Mouse (Mus musculus) bone marrow, adult 2 months (tissue): ENCODE measurements around the gene Nelfe. TPM values are rescaled to one million over a fixed set of nuclear protein-coding genes. Genes with fewer than 3 reads are reported as not detected.
"Not testable (repeated sequence)": the region's sequence is repeated elsewhere in the genome, so short reads cannot be mapped to it uniquely, and the experiment has no call there.

Source experiments
- H3K27ac ChIP-seq: fragments of 200-500 bp; 2 replicates; pipeline ENCODE4 v1.5.1; 2012; ENCODE audit warnings: low read depth, mild to moderate bottlenecking, control low read depth, inconsistent platforms, low read length; ENCODE audit not compliant: control insufficient read depth, poor library complexity, insufficient read depth
- H3K4me1 ChIP-seq: fragments of 200-500 bp; 2 replicates; pipeline ENCODE4 v1.6.1; 2011; ENCODE audit warnings: low read length; ENCODE audit not compliant: control insufficient read depth, insufficient read depth
- H3K4me3 ChIP-seq: fragments of 200-500 bp; replicated peaks from 2 replicates; pipeline ENCODE3; 2011; ENCODE audit warnings: mild to moderate bottlenecking, low read depth, low read length, control low read depth; ENCODE audit not compliant: control insufficient read depth
- CTCF ChIP-seq: fragments of 200-500 bp; IDR thresholded peaks from 2 replicates; pipeline ENCODE4 v1.5.1; 2011; ENCODE audit warnings: low read length, control low read depth; ENCODE audit not compliant: control insufficient read depth, insufficient read depth
- POLR2A ChIP-seq: fragments of 200-500 bp; IDR thresholded peaks from 2 replicates; pipeline ENCODE4 v1.6.1; 2011; ENCODE audit warnings: low read depth, mild to moderate bottlenecking, control low read depth, low read length, borderline replicate concordance; ENCODE audit not compliant: control insufficient read depth
- WGBS: fragments of 180-500 bp; shearing (Covaris S2); methylation state at CpG from one replicate; pipeline ENCODE4 v1.1.7; 2018; 5-methylcytosine and 5-hydroxymethylcytosine counted together
- polyA plus RNA-seq: library from polyadenylated mRNA; stranded (reverse); fragments of >200 nt; gene quantifications from 2 replicates; pipeline ENCODE4 v1.2.4, GENCODE M21; 2011; ENCODE audit warnings: low replicate concordance; ENCODE audit not compliant: missing spikeins, insufficient read depth, insufficient read length

Gene Nelfe
- polyA plus RNA-seq, 1 experiment, result 42.2 TPM

DNA sequence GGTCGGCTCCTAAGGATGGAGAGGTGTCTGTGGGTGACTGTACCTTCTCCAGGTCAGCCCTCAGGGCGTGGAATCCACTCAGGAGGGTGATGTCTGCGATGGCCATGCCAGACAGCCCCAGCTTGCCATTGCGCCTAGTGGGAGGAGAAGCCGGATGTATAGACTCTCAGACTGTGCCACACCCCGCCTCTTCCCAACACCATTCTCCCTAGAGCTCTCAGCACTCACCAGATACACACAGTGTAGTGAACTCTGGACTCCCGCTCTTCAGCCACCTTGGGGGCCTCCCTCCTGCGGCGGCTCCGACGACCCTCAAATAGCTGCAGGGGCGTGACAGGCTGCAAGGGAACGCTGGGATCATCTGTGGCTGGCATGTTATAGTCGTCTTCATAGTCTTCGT lies 38.9 kb upstream of the Nelfe start:
- 76% methylated on average over 15 of the region's 15 CpGs for WGBS
- no peak overlapping the region for H3K27ac ChIP-seq

DNA sequence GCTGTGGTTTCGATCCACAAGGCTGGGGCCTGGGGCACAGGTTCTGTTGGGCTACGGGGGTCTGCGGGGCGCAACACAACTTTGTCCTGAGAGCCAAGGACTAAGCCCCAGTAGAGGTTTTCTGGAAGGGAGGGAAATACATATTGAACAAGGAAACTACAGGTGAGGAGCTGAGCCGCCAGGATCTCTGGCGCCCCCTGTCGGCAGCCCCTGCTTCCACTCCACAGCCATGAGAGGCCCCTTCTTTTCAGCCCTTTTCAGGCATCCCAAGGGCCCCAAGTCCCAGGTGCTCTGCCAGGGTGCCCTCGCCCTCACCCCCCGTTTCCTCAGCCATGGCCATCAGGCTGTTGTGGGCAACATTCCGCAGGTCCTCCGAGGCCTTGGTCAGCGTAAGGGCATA lies 36.4 kb upstream of the Nelfe start:
- 55% methylated on average over 12 of the region's 12 CpGs for WGBS
- not testable (repeated sequence) for H3K4me3 ChIP-seq, H3K27ac ChIP-seq, H3K4me1 ChIP-seq
- TF ChIP-seq CTCF, result peak; percentile 62

More for the DNA sequence above, 38.9 kb upstream of the Nelfe start:
- TF ChIP-seq CTCF (no peak), POLR2A (no peak)
- Histone ChIP-seq H3K4me3 (no peak overlapping the region), H3K4me1 (no peaks in the 10 kb centered on the region; the same call in 1 of the 2 replicates)

DNA sequence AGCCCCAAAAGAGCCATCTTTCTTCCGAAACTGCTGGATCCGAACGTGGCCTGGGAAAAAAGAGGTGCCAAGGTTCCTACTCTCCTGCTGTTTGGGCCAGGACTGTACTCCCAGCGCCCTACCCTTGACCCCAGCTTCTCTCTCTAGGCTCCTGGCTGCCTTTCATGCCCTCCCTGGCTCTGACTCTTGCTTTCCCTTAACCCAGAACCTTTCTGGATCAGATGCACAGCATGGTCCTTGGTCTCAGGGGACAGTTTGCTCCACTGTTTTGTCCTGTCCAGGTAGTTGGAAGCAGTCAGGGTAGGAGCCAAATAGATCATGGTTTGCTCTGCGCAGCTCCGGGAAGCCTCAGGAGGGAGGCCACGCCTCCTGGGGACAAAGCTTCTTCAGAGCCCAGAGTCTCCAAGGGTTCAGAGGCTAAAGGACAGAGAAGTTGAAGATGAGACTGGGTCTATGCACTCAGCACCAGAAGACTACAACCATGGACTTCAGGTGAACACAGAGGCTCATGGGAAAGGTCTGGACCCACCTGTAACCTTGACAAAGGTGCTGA lies 35.3 kb upstream of the Nelfe start:
- 70% methylated on average over 7 of the region's 7 CpGs for WGBS
- Histone ChIP-seq H3K27ac (no peak overlapping the region), H3K4me1 (no peaks in the 10 kb centered on the region; the same call in 1 of the 2 replicates), H3K4me3 (no peak overlapping the region)
- TF ChIP-seq POLR2A (no peak), CTCF (no peak)

DNA sequence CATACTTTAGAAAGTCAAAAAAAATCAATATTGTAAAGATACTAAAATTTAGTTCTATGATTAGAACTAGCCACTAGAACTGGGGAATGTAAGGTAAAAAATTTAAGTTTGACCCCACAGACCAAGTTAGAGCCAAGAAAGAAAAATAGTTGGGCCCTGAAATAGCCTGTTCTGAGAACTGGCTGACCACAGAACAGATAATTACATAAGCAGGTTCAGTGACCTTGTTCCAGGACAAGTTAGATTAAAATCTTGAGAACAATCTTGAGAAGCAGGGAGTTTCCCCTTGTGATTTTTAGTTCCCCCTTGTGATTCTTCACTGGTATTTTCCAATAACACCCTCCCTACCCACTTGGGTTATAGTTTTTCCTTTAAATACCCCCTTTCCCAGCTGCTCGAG lies 19.4 kb upstream of the Nelfe start:
- H3K4me3 ChIP-seq, H3K4me1 ChIP-seq: not testable (repeated sequence)
- WGBS, result 88% methylated on average over 1 of the region's 1 CpGs

DNA sequence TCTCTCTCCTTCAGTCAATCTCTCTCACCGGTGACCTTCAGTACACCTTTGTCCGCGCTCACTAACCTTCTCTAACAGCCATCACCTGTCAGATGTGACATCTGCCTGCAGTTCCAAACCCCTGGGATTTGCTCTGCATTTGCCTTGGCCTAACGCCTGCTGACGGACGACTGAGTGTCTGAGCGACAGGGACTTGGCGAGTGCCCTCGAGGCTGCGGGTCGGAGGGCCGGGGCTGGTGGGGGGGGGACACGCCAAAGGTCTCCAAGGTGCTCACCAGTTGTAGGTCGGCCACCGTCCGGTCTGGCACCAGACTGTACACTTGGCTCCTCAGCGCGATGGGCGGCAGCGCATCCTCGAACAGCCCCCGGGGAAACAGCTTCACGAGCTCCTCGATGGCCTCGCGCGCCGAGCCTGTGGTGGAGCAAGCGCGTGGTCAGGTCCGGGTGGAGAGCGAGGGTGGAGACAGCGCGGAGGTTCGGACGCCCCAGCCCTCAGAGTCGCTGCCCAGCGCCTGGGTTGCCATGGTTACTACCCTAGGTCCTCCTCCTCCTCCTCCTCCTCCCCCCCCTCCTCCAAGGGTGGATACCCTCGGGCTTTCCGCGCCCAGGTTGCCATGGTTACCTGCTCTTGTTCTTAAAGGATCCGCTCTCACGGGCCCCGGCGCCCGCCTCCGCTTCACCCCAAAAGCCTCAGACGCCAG lies 13.9 kb upstream of the Nelfe start:
- peaks cover 4% of the 10 kb centered on the region; the same call in 1 of the 2 replicates for H3K4me1 ChIP-seq
- 6% methylated on average over 48 of the region's 48 CpGs for WGBS
- H3K4me3 ChIP-seq, result peak overlapping the region; percentile 88
- no peak for TF ChIP-seq CTCF
- TF ChIP-seq POLR2A, result no peak
- peak overlapping the region; percentile 82 for H3K27ac ChIP-seq

More for the DNA sequence above, 19.4 kb upstream of the Nelfe start:
- H3K27ac ChIP-seq, result not testable (repeated sequence)

DNA sequence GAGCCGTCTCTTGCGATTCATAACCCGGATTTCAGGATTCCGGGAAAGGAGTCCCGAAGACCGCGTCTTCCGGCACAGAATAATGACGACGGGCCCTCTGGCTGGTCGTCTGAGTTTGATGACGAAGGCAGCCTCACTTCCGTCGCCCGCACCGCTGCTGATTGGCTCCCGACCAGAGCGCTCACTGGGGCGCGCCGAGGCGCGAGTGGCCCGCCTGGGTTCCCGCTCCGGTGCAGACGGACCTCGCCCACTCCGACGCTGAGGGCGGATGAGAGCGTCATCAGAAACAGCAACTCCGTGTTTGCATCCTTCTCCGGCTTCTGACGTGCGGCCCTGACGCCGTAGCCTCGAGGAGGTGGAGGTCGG lies 13.4 kb upstream of the Nelfe start, which contains the start of the genes Stk19 and Dxo:
Gene Stk19 (minus strand): TSS at position 90 of the 366 bp plus-strand sequence.
Gene Dxo (plus strand): TSS at position 164 of the 366 bp plus-strand sequence.
- peaks cover 4% of the 10 kb centered on the region; the same call in 1 of the 2 replicates for H3K4me1 ChIP-seq
- TF ChIP-seq CTCF (no peak), POLR2A (peak; percentile 79)
- WGBS, result under 1% methylated on average over 40 of the region's 40 CpGs
- H3K4me3 ChIP-seq, result peak within 1 kb of the TSS; percentile 88
- peak within 1 kb of the TSS; percentile 82 for H3K27ac ChIP-seq

DNA sequence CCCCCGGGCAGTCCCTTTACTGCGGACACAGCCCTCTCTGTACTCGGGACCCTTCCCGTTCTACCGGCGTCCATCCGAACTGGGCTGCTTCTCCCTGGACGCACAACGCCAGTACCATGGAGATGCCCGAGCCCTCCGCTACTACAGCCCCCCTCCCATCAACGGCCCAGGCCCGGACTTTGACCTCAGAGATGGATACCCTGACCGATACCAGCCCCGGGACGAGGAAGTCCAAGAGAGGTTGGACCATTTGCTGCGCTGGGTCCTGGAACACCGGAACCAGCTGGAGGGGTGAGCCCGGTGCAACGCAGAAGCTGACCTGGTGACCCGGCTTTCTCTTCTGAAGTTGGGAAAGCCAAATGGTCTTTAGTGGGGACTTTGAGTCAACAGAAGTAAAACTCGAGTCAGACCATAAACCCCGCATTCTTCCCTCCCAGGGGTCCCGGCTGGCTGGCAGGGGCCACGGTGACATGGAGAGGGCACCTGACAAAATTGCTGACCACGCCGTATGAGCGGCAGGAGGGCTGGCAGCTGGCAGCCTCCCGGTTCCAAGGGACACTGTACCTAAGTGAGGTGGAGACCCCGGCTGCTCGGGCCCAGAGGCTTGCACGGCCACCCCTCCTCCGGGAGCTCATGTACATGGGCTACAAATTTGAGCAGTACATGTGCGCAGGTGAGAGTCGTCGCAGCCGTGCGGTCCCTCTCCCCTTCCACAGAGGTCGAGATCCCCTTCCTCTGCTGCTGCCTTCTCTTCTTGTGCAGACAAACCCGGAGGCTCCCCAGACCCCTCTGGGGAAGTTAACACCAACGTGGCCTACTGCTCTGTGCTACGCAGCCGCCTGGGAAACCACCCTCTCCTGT lies 12.5 kb upstream of the Nelfe start:
- 44% methylated on average over 43 of the region's 43 CpGs for WGBS
- Histone ChIP-seq H3K27ac (peak overlapping the region; percentile 82), H3K4me3 (peak overlapping the region; percentile 88), H3K4me1 (peaks cover 4% of the 10 kb centered on the region; the same call in 1 of the 2 replicates)
- TF ChIP-seq CTCF (no peak), POLR2A (0 out of 2 replicates have a peak, but pooled peaks have one; percentile 16)

DNA sequence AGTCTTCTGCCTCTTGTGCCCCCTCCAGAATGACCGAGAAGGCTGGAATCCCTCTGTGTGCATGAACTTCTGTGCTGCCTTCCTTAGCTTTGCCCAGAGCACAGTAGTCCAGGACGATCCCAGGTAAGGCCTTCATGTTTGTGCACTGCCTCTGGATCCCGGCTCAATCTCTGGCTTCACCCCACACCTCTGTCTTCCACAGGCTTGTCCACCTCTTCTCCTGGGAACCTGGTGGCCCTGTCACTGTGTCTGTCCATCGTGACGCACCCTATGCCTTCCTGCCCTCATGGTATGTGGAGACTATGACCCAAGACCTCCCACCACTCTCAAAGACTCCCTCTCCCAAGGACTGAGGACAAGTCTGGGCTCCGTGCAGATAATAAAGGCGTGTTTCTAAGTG lies 11.4 kb upstream of the Nelfe start:
- Histone ChIP-seq H3K4me3 (no peak overlapping the region), H3K27ac (no peak overlapping the region), H3K4me1 (peaks cover 4% of the 10 kb centered on the region; the same call in 1 of the 2 replicates)
- WGBS, result 86% methylated on average over 7 of the region's 7 CpGs
- TF ChIP-seq POLR2A (no peak), CTCF (no peak)
